Mouse (Mus musculus) hindbrain, postnatal 0 days (tissue): ENCODE measurements around the gene Gosr2. TPM values are rescaled to one million over a fixed set of nuclear protein-coding genes. Genes with fewer than 3 reads are reported as not detected.

Experiments used
- ATAC-seq: fragments of 200-750 bp; cut with Nextera tagmentation; 2 replicates; pipeline ENCODE4 v1.8.0; 2017; ENCODE audit warnings: mild to moderate bottlenecking, moderate TSS enrichment, moderate library complexity
- DNase-seq: peaks from one replicate; pipeline ENCODE4 v3.0.0-alpha.2; 2015; ENCODE audit warnings: low spot score
- H3K27ac ChIP-seq: fragments of 300-500 bp; sonication (generic); 2 replicates; pipeline ENCODE4 v1.5.1; 2014; ENCODE audit warnings: mild to moderate bottlenecking
- H3K27me3 ChIP-seq: fragments of 300-500 bp; sonication (generic); 2 replicates; pipeline ENCODE4 v1.6.1; 2014; ENCODE audit warnings: low read length, mixed read lengths; ENCODE audit not compliant: insufficient read depth
- H3K36me3 ChIP-seq: fragments of 300-500 bp; sonication (generic); 2 replicates; pipeline ENCODE4 v1.6.1; 2014; ENCODE audit warnings: low read length, mixed read lengths; ENCODE audit not compliant: insufficient read depth
- H3K4me1 ChIP-seq: fragments of 300-500 bp; sonication (generic); 2 replicates; pipeline ENCODE4 v1.6.1; 2014; ENCODE audit warnings: antibody characterized with exemption, low read length, mixed read lengths; ENCODE audit not compliant: insufficient read depth
- H3K4me2 ChIP-seq: fragments of 300-500 bp; sonication (generic); 2 replicates; pipeline ENCODE4 v1.6.1; 2014; ENCODE audit warnings: low read depth, mild to moderate bottlenecking, low read length, moderate library complexity, mixed read lengths
- H3K4me3 ChIP-seq: fragments of 300-500 bp; sonication (generic); 2 replicates; pipeline ENCODE4 v1.5.1; 2014; ENCODE audit warnings: low read length
- H3K9ac ChIP-seq: fragments of 300-500 bp; sonication (generic); replicated peaks from 2 replicates; pipeline ENCODE4 v1.6.1; 2014; ENCODE audit warnings: mild to moderate bottlenecking, low read length, moderate library complexity, mixed read lengths
- H3K9me3 ChIP-seq: fragments of 300-500 bp; sonication (generic); 2 replicates; pipeline ENCODE4 v1.6.1; 2016; ENCODE audit warnings: low read length, mixed read lengths
- CTCF ChIP-seq: IDR thresholded peaks from 2 replicates; pipeline ENCODE4 v1.5.1; 2016; ENCODE audit warnings: antibody characterized with exemption, control low read depth, low read depth
- whole genome bisulfite sequencing: fragments of 180-500 bp; shearing (Covaris S2); extraction: QIAGEN DNeasy Blood & Tissue Kit; methylation state at CpG from one replicate; pipeline ENCODE4 v1.1.7; 2014; 5-methylcytosine and 5-hydroxymethylcytosine counted together
- polyA plus RNA-seq: library from polyadenylated mRNA; unstranded; fragments of >200 nt; fragmentation: Nextera tagmentation; extraction: Ambion mirVana; gene quantifications from 2 replicates; pipeline ENCODE4 v1.2.1, GENCODE M21; 2015
- total RNA-seq: library from RNA; depleted of rRNA; stranded (reverse); fragments of >200 nt; gene quantifications from 2 replicates; pipeline ENCODE4 v1.2.3, GENCODE M21; 2014

The Gosr2 gene
- total and polyA plus RNA-seq, 2 experiments from 2014 or later, result 93.3 to 101 TPM

DNA sequence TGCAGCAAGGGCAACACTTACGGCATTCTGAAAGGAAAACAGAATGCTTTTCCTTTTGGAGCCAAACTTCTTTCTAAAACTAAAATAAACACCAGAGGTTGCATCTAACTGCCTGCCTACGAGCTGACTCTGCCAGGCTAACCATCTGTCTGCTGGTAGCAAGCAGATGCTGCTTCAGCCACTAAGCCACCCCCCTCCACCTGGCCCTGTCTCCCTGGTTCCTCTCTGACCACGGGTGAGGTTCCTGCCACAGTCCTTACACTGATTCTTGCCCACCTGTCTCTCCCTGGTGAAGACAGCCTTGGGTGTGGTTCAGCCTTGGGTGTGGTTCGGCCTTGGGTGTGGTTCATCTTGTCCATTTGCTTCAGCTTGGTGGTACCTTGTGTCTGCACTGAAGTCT lies 35.8 kb downstream of the Gosr2 start:
- no peaks in the 10 kb centered on the region for H3K36me3 ChIP-seq
- H3K27me3 ChIP-seq, result no peaks in the 10 kb centered on the region
- no peak overlapping the region for H3K9ac ChIP-seq
- peaks cover 13% of the 10 kb centered on the region for H3K4me1 ChIP-seq
- peak; percentile 54 for DNase-seq
- no peak for TF ChIP-seq CTCF
- no peak overlapping the region for H3K4me3 ChIP-seq
- WGBS, result 43% methylated on average over 4 of the region's 4 CpGs
- H3K9me3 ChIP-seq, result no peaks in the 10 kb centered on the region
- no peak overlapping the region for H3K27ac ChIP-seq
- H3K4me2 ChIP-seq, result no peak overlapping the region
- no peak for ATAC-seq

DNA sequence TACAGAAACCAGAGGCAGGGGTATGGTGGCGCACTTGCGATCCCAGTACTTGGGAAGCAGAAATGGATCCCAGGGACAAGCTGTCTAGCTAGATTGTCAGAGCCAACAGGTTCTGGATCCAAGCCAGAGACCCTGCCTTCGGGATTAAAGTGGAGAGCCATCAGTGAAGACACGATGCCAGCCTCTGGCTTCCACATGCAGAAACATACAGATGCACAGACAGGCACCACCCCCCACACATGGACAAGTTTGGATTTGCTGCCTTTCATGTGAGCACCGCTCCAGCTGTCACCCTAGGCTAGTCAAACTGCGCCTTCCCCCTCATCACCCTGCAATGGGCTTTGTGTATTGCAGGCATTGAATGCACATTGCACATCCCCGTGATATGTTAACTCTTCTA lies 39.5 kb downstream of the Gosr2 start:
- no peak overlapping the region for H3K4me3 ChIP-seq
- 50% methylated on average over 7 of the region's 7 CpGs for WGBS
- no peak overlapping the region for H3K27ac ChIP-seq
- TF ChIP-seq CTCF, result no peak
- no peaks in the 10 kb centered on the region for H3K4me1 ChIP-seq
- no peak for ATAC-seq
- H3K9me3 ChIP-seq, result no peaks in the 10 kb centered on the region
- H3K27me3 ChIP-seq, result peaks cover 4% of the 10 kb centered on the region; the same call in 1 of the 2 replicates
- H3K4me2 ChIP-seq, result no peak overlapping the region
- no peak overlapping the region for H3K9ac ChIP-seq
- H3K36me3 ChIP-seq, result no peaks in the 10 kb centered on the region
- DNase-seq, result peak; percentile 72

DNA sequence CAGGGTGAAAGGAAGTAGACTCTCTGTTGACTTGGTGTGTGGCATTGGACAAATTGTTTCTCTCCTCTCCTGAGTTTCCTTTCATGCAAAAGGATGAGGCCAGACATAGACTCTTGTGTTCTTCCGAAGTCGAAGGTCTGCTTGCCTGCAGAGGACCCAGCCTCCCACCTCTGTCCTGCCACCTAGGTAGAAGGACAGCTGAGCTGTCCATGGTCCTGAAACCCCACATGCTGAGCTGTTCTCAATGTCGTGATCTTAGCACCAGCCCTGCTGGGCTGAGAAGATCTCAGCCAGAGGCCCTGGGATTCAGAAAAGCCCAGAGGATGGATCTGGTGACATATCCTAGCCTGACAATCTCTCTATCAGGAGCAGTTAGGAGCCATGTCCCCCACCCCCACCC lies 41.2 kb downstream of the Gosr2 start:
- DNase-seq (no peak), ATAC-seq (no peak)
- no peaks in the 10 kb centered on the region for H3K9me3 ChIP-seq
- H3K4me3 ChIP-seq, result no peak overlapping the region
- H3K4me1 ChIP-seq, result no peaks in the 10 kb centered on the region
- H3K4me2 ChIP-seq, result no peak overlapping the region
- 20% methylated on average over 3 of the region's 3 CpGs for WGBS
- H3K36me3 ChIP-seq, result no peaks in the 10 kb centered on the region
- TF ChIP-seq CTCF, result no peak
- H3K9ac ChIP-seq, result no peak overlapping the region
- no peak overlapping the region for H3K27ac ChIP-seq
- H3K27me3 ChIP-seq, result peaks cover 14% of the 10 kb centered on the region

- DNase-seq (no peak), ATAC-seq (no peak)
- WGBS, result 69% methylated on average over 10 of the region's 10 CpGs
- H3K9ac ChIP-seq, result no peak overlapping the region
- H3K9me3 ChIP-seq, result no peaks in the 10 kb centered on the region
- H3K4me3 ChIP-seq, result no peak overlapping the region
- peaks cover 38% of the 10 kb centered on the region for H3K27me3 ChIP-seq
- peaks cover 3% of the 10 kb centered on the region; the same call in 1 of the 2 replicates for H3K4me1 ChIP-seq
- TF ChIP-seq CTCF, result no peak
- H3K36me3 ChIP-seq, result no peaks in the 10 kb centered on the region
- H3K4me2 ChIP-seq, result no peak overlapping the region
- no peak overlapping the region for H3K27ac ChIP-seq
Measured at GRCm38 (mm10) chr11:103653359-103653965, 44.2 kb downstream of the Gosr2 start.

DNA sequence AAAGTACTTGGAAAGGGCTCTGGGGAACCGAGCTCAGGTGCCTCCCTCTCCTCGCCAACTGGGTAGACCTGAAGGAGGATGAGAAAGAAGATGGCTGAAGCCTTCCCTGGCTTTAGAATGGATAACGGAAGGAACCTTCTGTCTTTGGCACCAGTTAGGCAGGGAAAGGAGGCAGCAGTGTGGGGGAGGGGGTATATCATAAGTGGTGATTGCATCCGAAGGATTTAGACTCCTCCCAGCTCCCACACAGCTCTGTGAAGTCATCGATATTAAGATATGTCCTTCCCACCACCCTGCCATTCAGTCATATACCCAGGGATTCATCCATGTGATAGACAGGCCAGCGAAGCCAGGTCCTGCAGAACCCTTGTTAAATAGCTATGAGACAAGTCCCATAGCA lies 46.3 kb downstream of the Gosr2 start:
- H3K4me1 ChIP-seq, result peaks cover 3% of the 10 kb centered on the region; the same call in 1 of the 2 replicates
- 76% methylated on average over 6 of the region's 6 CpGs for WGBS
- no peaks in the 10 kb centered on the region for H3K36me3 ChIP-seq
- ATAC-seq, result no peak
- H3K9ac ChIP-seq, result no peak overlapping the region
- no peak overlapping the region for H3K27ac ChIP-seq
- no peak for DNase-seq
- peaks cover 51% of the 10 kb centered on the region for H3K27me3 ChIP-seq
- no peak for TF ChIP-seq CTCF
- H3K4me2 ChIP-seq, result no peak overlapping the region
- no peak overlapping the region for H3K4me3 ChIP-seq
- no peaks in the 10 kb centered on the region for H3K9me3 ChIP-seq

DNA sequence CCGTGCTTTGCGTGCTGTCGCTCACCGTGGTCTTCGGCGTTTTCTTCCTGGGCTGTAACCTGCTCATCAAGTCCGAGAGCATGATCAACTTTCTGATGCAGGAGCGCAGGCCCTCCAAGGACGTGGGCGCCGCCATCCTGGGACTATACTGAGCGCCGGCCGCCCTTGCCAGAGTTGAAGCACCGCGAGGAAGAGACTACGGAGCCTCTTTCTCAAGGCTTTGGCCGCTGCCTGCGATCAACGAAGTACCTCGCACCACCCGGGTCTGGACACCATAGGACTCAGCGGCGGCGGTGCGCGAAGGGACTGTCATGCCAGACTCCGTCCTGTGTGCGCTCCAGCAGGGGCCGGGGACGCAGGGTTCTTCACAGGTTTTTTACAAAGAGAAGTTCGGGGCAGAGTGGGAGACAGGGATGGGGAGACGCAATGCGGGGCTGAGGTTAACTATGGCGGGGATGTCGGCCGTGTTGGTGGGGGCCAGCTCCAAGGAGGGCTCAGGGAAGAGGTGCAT lies 47.7 kb downstream of the Gosr2 start:
- no peak overlapping the region for H3K9ac ChIP-seq
- ATAC-seq (peak; percentile 47; the same call in 1 of the 2 replicates), DNase-seq (no peak)
- no peaks in the 10 kb centered on the region for H3K36me3 ChIP-seq
- no peak overlapping the region for H3K27ac ChIP-seq
- H3K9me3 ChIP-seq, result no peaks in the 10 kb centered on the region
- WGBS, result 2% methylated on average over 37 of the region's 37 CpGs
- TF ChIP-seq CTCF, result no peak
- H3K4me2 ChIP-seq, result peak overlapping the region; percentile 66
- H3K27me3 ChIP-seq, result peaks cover 47% of the 10 kb centered on the region
- H3K4me1 ChIP-seq, result peaks cover 3% of the 10 kb centered on the region; the same call in 1 of the 2 replicates
- H3K4me3 ChIP-seq, result peak overlapping the region; percentile 44

GRCm38 (mm10) chr11:103649301-103649982 lies 48.3 kb downstream of the Gosr2 start, which contains the start of gene Rprml:
Gene Rprml, plus strand, starts transcription at chr11:103649570.
- H3K27me3 ChIP-seq, result peaks cover 47% of the 10 kb centered on the region
- H3K4me1 ChIP-seq, result peaks cover 3% of the 10 kb centered on the region; the same call in 1 of the 2 replicates
- peak within 1 kb of the TSS; percentile 66 for H3K4me2 ChIP-seq
- ATAC-seq, result peak; percentile 49
- no peak for TF ChIP-seq CTCF
- H3K9ac ChIP-seq, result no peak within 1 kb of the TSS
- no peaks in the 10 kb centered on the region for H3K36me3 ChIP-seq
- under 1% methylated on average over 71 of the region's 71 CpGs for WGBS
- H3K9me3 ChIP-seq, result no peaks in the 10 kb centered on the region
- no peak for DNase-seq
- no peak within 1 kb of the TSS for H3K27ac ChIP-seq
- H3K4me3 ChIP-seq, result peak within 1 kb of the TSS; percentile 44
